Mouse (Mus musculus) E14TG2a.4 (cell line): ENCODE results near the gene P3h1.
A peak's percentile ranks its signal among the peaks of the same experiment; 100 is the strongest.

Experiments
- H3K27me3 ChIP-seq: 2 replicates; pipeline ENCODE4 v1.6.1; 2014; ENCODE audit warnings: low read length, control low read depth; ENCODE audit not compliant: insufficient read depth
- H3K36me3 ChIP-seq: 2 replicates; pipeline ENCODE4 v1.6.1; 2014; ENCODE audit warnings: low read length, control low read depth; ENCODE audit not compliant: insufficient read depth
- H3K4me1 ChIP-seq: replicated peaks from 2 replicates; pipeline ENCODE4 v1.6.1; 2014; ENCODE audit warnings: low read depth, low read length, control low read depth
- H3K4me3 ChIP-seq: replicated peaks from 2 replicates; pipeline ENCODE4 v1.5.1; 2014; ENCODE audit warnings: mild to moderate bottlenecking, low read length
- H3K9me3 ChIP-seq: 2 replicates; pipeline ENCODE4 v1.6.1; 2014; ENCODE audit warnings: low read length, control low read depth
- CTCF ChIP-seq: conservative IDR thresholded peaks from 2 replicates; pipeline ENCODE4 v1.5.1; 2014; ENCODE audit warnings: low read length
- NANOG ChIP-seq: IDR thresholded peaks from 2 replicates; pipeline ENCODE4 v1.6.1; 2014; ENCODE audit warnings: borderline replicate concordance, low read length, mixed read lengths
- POU5F1 ChIP-seq: IDR thresholded peaks from 2 replicates; pipeline ENCODE4 v1.6.1; 2014; ENCODE audit warnings: low read length, borderline replicate concordance

Gene P3h1

DNA sequence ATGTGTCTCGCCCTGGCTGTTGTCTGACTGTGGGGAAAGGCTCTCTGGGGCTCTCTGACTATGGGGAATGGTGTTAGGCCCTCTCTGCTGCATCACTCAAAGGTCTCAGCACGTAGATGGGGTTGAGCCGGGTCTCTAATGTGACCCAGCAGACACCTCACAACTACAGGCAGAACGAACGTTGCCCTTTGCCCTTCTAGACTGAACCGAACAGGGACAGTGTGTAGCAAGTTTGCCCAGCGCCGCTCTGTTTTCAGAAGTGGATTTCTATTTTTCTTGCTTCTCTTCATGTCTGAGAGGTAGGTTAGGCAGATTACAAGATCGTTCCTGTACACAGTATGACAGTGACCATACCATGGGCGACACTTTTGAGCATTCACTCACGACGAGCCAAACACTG is 9.9 kb downstream of the P3h1 start:
- Histone ChIP-seq H3K4me1 (peaks cover 62% of the 10 kb centered on the region), H3K36me3 (peaks cover 74% of the 10 kb centered on the region), H3K9me3 (no peaks in the 10 kb centered on the region), H3K4me3 (no peak overlapping the region), H3K27me3 (no peaks in the 10 kb centered on the region)
- TF ChIP-seq CTCF (no peak), NANOG (no peak), POU5F1 (no peak)

DNA sequence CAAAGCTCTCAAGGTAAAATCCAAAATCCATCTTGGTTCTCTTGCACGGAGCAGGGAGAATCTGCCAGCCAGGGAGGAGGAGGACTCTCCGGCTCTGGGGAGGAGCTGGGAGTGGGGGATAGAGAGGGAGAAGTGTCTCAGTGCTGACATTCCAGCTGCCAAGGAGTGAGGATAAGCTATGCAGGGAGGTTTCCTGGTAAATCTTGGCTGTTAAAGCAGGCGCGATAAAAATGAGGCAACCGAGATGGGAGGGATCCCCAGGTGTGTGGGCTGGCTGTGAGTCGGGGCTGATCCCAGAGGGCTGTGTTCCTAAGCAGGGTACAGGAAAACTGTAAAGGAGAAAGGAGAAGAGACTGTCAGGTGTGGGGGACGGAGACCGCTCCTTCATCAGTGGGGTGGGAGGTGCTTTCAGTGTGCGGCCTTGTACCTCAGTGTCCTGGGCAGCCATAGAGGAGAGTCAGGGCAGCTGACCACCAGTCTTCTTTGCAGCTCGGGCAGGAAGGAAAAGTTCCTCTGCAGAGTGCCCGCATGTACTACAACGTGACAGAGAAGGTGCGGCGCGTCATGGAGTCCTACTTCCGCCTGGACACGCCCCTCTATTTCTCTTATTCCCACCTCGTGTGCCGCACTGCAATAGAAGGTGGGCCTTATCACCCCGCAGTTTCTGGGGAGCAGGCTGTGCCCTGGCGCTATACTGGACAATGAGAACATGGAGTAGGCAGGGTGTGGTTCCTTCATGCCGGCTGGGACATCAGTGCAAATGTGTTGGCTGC is 11.9 kb downstream of the P3h1 start:
- TF ChIP-seq NANOG (no peak), CTCF (no peak), POU5F1 (no peak)
- H3K36me3 ChIP-seq: peaks cover 77% of the 10 kb centered on the region
- H3K27me3 ChIP-seq: no peaks in the 10 kb centered on the region
- H3K4me1 ChIP-seq: peaks cover 63% of the 10 kb centered on the region
- H3K4me3 ChIP-seq: no peak overlapping the region; the same call in 1 of the 2 replicates
- H3K9me3 ChIP-seq: no peaks in the 10 kb centered on the region

DNA sequence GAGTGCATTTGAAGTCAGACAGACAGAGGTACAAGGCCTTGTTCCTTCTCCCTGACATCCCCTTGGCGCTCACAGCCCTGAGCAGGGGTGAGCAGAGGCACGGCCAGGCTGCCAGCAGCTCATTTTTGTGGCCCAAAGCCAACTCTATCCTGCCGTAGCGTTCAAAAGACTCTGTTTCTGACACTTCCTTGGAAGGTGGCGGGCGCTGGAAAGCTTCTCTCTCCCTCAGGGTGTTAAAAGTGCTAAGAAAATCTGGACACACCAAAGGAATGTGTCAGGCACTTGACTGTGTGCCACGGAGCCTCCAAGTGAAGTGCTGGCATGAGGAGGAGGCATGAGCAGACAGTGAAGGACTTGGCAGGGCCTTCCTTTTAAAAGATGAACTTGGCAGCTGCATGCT is 12.8 kb downstream of the P3h1 start:
- H3K4me1 ChIP-seq: peaks cover 65% of the 10 kb centered on the region
- H3K4me3 ChIP-seq: peak overlapping the region; percentile 43
- no peaks in the 10 kb centered on the region for H3K9me3 ChIP-seq
- TF ChIP-seq NANOG: no peak
- no peak for TF ChIP-seq CTCF
- TF ChIP-seq POU5F1: no peak
- H3K27me3 ChIP-seq: no peaks in the 10 kb centered on the region
- H3K36me3 ChIP-seq: peaks cover 71% of the 10 kb centered on the region

DNA sequence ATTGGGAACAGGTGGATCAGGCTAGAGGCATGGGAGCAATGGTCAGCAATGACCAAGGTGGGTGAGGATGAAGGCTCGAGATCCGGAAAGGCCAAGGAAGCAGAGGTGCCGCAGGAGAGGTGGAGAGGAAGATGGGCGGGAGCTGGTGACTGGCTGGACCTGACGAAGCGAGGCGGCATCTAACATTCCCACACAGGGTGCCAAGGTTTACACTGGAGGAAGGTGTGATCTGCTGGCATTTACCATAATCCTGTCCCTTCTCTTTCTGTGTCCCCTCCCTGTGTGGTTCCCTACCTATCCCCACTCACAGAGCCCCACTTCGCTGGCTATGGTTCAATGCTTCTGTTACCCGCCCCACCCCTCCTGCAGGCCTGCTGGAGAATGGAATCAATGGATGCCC is 13.2 kb downstream of the P3h1 start:
- Histone ChIP-seq H3K36me3 (peaks cover 67% of the 10 kb centered on the region), H3K4me3 (peak overlapping the region; percentile 43), H3K9me3 (no peaks in the 10 kb centered on the region), H3K4me1 (peaks cover 65% of the 10 kb centered on the region), H3K27me3 (no peaks in the 10 kb centered on the region)
- no peak for TF ChIP-seq NANOG
- no peak for TF ChIP-seq POU5F1
- TF ChIP-seq CTCF: no peak

DNA sequence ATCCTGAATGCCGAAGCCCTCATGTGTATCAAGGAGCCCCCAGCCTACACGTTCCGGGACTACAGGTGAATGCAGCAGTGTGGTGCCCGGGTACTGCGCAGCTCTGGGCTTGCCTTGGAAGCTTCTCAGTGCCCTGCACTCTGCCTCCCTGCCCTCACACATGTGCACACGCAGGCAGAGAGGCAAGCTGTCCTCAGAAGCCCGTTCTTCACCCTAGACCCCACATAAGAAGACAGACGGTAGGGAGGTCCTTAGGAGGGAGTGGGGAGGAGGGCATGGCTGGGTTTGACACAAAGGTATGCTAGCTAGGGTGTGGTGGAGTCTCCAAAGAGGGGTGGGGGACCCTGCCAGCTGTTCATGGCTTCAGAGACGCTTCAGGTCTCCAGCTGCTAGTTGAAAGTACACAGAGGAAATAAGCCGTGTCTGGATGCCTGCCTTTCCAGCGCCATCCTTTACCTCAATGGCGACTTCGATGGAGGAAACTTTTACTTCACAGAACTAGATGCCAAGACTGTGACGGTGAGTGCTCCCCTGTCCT is 14.0 kb downstream of the P3h1 start:
- H3K9me3 ChIP-seq: no peaks in the 10 kb centered on the region
- peak overlapping the region; percentile 43 for H3K4me3 ChIP-seq
- no peaks in the 10 kb centered on the region for H3K27me3 ChIP-seq
- H3K4me1 ChIP-seq: peaks cover 65% of the 10 kb centered on the region
- peaks cover 59% of the 10 kb centered on the region for H3K36me3 ChIP-seq
- TF ChIP-seq NANOG (no peak), CTCF (no peak), POU5F1 (no peak)

DNA sequence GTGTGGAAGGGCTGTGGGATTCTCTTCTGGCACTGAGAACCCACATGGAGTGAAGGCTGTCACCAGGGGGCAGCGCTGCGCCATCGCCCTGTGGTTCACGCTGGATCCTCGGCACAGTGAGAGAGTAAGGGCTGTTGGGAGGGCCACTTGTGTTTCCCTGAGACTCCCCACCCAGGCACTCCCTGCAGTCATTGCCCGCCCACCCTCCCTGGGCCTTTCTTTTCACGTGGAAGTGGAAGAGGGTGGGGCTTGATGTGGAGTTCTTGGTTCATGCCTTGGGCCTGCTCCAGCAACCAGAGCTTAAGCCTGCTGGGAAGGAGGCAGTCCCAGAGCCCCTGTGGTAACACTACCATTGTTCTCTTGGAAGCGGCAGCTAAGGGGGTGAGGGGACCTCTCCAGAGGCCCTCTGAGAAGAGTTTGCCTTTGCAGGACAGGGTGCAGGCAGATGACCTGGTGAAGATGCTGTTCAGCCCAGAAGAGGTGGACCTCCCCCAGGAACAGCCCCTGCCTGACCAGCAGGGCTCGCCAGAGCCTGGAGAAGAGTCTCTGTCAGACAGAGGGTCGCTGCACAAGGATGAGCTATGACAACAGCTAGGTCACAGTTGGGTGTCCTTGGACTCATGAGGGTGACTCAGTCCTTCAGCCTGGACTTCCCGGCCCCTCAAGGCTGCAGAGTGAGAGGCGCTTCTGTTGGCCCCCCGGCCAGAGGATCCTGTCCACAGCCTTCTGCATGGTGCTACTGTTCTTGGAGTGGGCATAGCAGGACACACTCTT is 14.9 kb downstream of the P3h1 start:
- 0 out of 2 replicates have a peak, but pooled peaks cover 2% of the 10 kb centered on the region for H3K27me3 ChIP-seq
- peaks cover 50% of the 10 kb centered on the region for H3K36me3 ChIP-seq
- H3K4me1 ChIP-seq: peaks cover 65% of the 10 kb centered on the region
- TF ChIP-seq POU5F1 (no peak), NANOG (no peak), CTCF (peak; percentile 27; the same call in 1 of the 2 replicates)
- peak overlapping the region; percentile 65 for H3K4me3 ChIP-seq
- H3K9me3 ChIP-seq: no peaks in the 10 kb centered on the region

DNA sequence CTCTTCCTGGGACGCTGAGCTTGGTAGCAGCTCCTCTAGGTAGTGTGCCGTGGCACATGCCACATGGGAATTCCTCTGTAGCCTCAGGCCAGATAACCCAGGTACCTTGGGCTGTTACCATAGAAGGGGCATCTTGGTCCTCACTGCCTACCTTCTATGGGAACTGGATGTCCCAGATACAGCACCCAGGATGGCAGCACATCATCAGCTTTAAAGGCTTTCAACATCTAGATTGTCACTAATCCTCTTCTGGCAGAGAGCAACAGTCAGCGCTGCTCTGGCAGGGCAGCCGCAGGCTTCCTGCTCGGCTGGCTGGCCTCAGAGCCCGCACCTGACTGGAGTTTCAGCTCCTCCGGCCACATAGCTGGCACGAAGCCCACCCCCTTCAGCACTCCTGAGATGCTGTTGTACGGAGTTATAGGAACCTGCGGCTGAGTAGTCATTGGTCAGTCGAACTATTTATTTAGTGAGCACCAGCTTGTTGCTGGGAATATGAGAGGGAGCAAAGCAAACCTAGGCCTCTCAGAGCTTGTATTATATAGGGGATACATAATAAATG is 15.8 kb downstream of the P3h1 start:
- Histone ChIP-seq H3K4me1 (peaks cover 65% of the 10 kb centered on the region), H3K27me3 (peaks cover 11% of the 10 kb centered on the region), H3K36me3 (peaks cover 48% of the 10 kb centered on the region), H3K9me3 (no peaks in the 10 kb centered on the region), H3K4me3 (peak overlapping the region; percentile 65; the same call in 1 of the 2 replicates)
- TF ChIP-seq CTCF (no peak), NANOG (no peak), POU5F1 (no peak)

DNA sequence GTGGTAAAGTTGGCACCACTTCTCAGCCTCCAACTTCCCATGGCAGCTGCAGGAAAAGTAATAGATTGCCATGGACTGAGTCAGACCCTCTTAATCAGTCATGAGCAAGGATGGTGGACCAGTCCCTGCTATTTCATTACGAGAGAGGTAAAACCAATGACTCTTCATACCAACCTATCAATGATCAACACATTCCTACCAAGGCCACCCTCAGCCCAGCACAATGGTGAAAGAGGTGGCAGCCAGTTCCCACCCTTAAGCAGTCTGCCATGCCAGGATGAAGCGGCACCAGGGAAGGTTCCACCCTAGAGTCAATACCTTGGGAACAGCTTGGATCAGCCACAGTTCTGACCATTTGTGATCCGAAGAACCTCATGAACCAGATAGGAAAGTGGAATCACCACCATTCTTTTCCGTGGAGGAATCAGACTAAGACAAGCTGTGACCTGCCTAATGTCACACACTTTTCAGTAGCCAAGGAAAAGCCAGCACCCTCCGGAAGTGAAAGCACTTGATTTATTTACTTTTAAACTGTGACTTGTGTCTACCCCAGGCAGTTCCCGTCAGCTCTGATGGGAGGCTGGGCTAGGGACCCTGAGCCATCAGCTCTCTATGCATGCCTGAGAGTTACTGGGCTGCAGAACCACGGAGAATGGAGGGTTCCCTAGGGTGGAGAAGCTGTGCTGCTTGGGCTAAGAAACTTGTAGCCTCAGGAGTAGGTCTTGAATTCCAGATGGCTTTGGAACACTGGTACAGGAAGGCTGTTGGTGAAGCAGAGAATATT is 19.5 kb downstream of the P3h1 start:
- TF ChIP-seq NANOG (no peak), POU5F1 (no peak), CTCF (no peak)

More for the DNA sequence above, 19.5 kb downstream of the P3h1 start:
- Histone ChIP-seq H3K27me3 (peaks cover 25% of the 10 kb centered on the region), H3K4me1 (peaks cover 51% of the 10 kb centered on the region), H3K36me3 (peaks cover 12% of the 10 kb centered on the region; the same call in 1 of the 2 replicates), H3K4me3 (no peak overlapping the region), H3K9me3 (no peaks in the 10 kb centered on the region)
